Mouse (Mus musculus) thymus, postnatal 14 days (tissue): ENCODE measurements at regions not wholly inside any gene's neighbourhood (a gene's known extent, or its start where the extent isn't known, plus 50 kb on each side); places are given as distances from the start of the nearest gene placed in this dataset.

Source experiments
- DNase-seq: peaks from one replicate; pipeline ENCODE4 v3.0.0; 2021

- no peak for DNase-seq
Observed at GRCm38 (mm10) chr8:107717856-107718255, 129.6 kb upstream of the Psmd7 start.

GRCm38 (mm10) chr8:107719656-107720055 is 131.4 kb upstream of the Psmd7 start:
- peak; percentile 13 for DNase-seq

- DNase-seq, result no peak
Observed at GRCm38 (mm10) chr8:107726716-107727115, 138.5 kb upstream of the Psmd7 start.

GRCm38 (mm10) chr8:107727276-107727675 is 139.0 kb upstream of the Psmd7 start:
- no peak for DNase-seq

GRCm38 (mm10) chr8:107739091-107739490 is 150.8 kb upstream of the Psmd7 start:
- no peak for DNase-seq

GRCm38 (mm10) chr8:107757083-107757482 is 168.8 kb upstream of the Psmd7 start:
- DNase-seq, result no peak

GRCm38 (mm10) chr8:107758637-107759036 is 170.4 kb upstream of the Psmd7 start:
- peak; percentile 4 for DNase-seq

- no peak for DNase-seq
Observed at GRCm38 (mm10) chr8:107776906-107777305, 165.5 kb upstream of the Zfhx3 start.

- DNase-seq, result no peak
Observed at GRCm38 (mm10) chr8:107785771-107786170, 156.7 kb upstream of the Zfhx3 start.

GRCm38 (mm10) chr8:107792286-107792685 is 150.2 kb upstream of the Zfhx3 start:
- no peak for DNase-seq

GRCm38 (mm10) chr8:107814931-107815330 is 127.5 kb upstream of the Zfhx3 start:
- no peak for DNase-seq

GRCm38 (mm10) chr8:107815775-107816174 is 126.7 kb upstream of the Zfhx3 start:
- DNase-seq, result no peak

- no peak for DNase-seq
Observed at GRCm38 (mm10) chr8:107817796-107818195, 124.6 kb upstream of the Zfhx3 start.

- no peak for DNase-seq
Observed at GRCm38 (mm10) chr8:107820174-107820760, 122.2 kb upstream of the Zfhx3 start.

GRCm38 (mm10) chr8:107821522-107821921 is 120.9 kb upstream of the Zfhx3 start:
- DNase-seq, result no peak

- DNase-seq, result no peak
Observed at GRCm38 (mm10) chr8:107824096-107824495, 118.3 kb upstream of the Zfhx3 start.

- no peak for DNase-seq
Observed at GRCm38 (mm10) chr8:107824640-107825039, 117.8 kb upstream of the Zfhx3 start.

GRCm38 (mm10) chr8:107827500-107828125 is 114.8 kb upstream of the Zfhx3 start:
- DNase-seq, result peak; percentile 21

GRCm38 (mm10) chr8:107828541-107828940 is 113.9 kb upstream of the Zfhx3 start:
- DNase-seq, result no peak

- no peak for DNase-seq
Observed at GRCm38 (mm10) chr8:107833481-107833880, 109.0 kb upstream of the Zfhx3 start.

GRCm38 (mm10) chr8:107846141-107846540 is 96.3 kb upstream of the Zfhx3 start:
- no peak for DNase-seq

GRCm38 (mm10) chr8:107851236-107852043 is 91.0 kb upstream of the Zfhx3 start:
- DNase-seq, result no peak

- no peak for DNase-seq
Observed at GRCm38 (mm10) chr8:107859770-107860169, 82.7 kb upstream of the Zfhx3 start.

GRCm38 (mm10) chr8:107860251-107860650 is 82.2 kb upstream of the Zfhx3 start:
- DNase-seq, result no peak
